Mouse (Mus musculus) kidney, embryonic 15.5 days (tissue): Measurements from ENCODE around the gene Ptprr. TPM values are rescaled to one million over a fixed set of nuclear protein-coding genes. Genes with fewer than 3 reads are reported as not detected.

Source experiments
- ATAC-seq: fragments of 200-750 bp; cut with Nextera tagmentation; replicated peaks from 2 replicates; pipeline ENCODE4 v1.8.0; 2017; ENCODE audit warnings: moderate TSS enrichment; ENCODE audit not compliant: low FRiP score
- H3K27ac ChIP-seq: fragments of 300-500 bp; sonication (generic); 2 replicates; pipeline ENCODE4 v1.5.1; 2015; ENCODE audit warnings: mild to moderate bottlenecking, inconsistent platforms
- H3K27me3 ChIP-seq: fragments of 300-500 bp; sonication (generic); 2 replicates; pipeline ENCODE4 v1.6.1; 2015; ENCODE audit warnings: inconsistent platforms
- H3K36me3 ChIP-seq: fragments of 300-500 bp; sonication (generic); 2 replicates; pipeline ENCODE4 v1.6.1; 2015; ENCODE audit warnings: inconsistent platforms
- H3K4me1 ChIP-seq: fragments of 300-500 bp; sonication (generic); 2 replicates; pipeline ENCODE4 v1.6.1; 2015; ENCODE audit warnings: inconsistent platforms
- H3K4me2 ChIP-seq: fragments of 300-500 bp; sonication (generic); 2 replicates; pipeline ENCODE4 v1.6.1; 2015; ENCODE audit warnings: moderate library complexity, mild to moderate bottlenecking, inconsistent platforms
- H3K4me3 ChIP-seq: fragments of 300-500 bp; sonication (generic); replicated peaks from 2 replicates; pipeline ENCODE4 v1.5.1; 2015; ENCODE audit warnings: mild to moderate bottlenecking, inconsistent platforms
- H3K9ac ChIP-seq: fragments of 300-500 bp; sonication (generic); 2 replicates; pipeline ENCODE4 v1.6.1; 2015; ENCODE audit warnings: mild to moderate bottlenecking, inconsistent platforms
- H3K9me3 ChIP-seq: fragments of 300-500 bp; sonication (generic); replicated peaks from 2 replicates; pipeline ENCODE4 v1.6.1; 2016; ENCODE audit warnings: inconsistent platforms
- whole genome bisulfite sequencing: fragments of 180-500 bp; shearing (Covaris S2); methylation state at CpG from one replicate; pipeline ENCODE4 v1.1.7; 2015; ENCODE audit warnings: mixed read lengths; 5-methylcytosine and 5-hydroxymethylcytosine counted together
- polyA plus RNA-seq: library from polyadenylated mRNA; unstranded; fragments of >200 nt; fragmentation: Nextera tagmentation; extraction: Ambion mirVana; gene quantifications from 2 replicates; pipeline ENCODE4 v1.2.1, GENCODE M21; 2015

The Ptprr gene
- polyA plus RNA-seq, 1 experiment from 2014 or later, result 1.5 TPM

DNA sequence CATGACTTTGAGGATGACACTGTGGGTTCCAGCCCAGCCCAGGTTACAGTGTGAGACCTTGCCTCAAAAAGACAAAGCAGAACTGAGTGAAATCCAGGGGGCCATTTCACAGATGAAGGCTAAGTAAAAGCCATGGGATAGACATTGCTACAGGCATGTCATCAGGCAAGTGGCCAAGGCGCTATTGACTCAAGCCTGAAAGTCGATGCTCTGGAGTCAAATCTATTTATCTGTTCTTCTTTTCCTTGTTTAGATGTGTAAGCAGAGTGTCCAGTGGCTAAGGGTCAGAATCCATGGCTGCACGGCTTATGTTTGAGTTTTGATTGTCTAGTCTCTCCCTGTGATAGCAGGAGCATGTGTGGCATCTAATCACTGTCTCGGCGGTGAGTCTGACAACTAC is 60.6 kb downstream of the Ptprr start:
- Histone ChIP-seq H3K9ac (no peak overlapping the region), H3K9me3 (no peaks in the 10 kb centered on the region), H3K4me3 (no peak overlapping the region), H3K4me1 (no peaks in the 10 kb centered on the region), H3K27me3 (no peaks in the 10 kb centered on the region), H3K36me3 (no peaks in the 10 kb centered on the region), H3K4me2 (no peak overlapping the region), H3K27ac (no peak overlapping the region)
- WGBS, result 79% methylated on average over 5 of the region's 5 CpGs
- no peak for ATAC-seq

DNA sequence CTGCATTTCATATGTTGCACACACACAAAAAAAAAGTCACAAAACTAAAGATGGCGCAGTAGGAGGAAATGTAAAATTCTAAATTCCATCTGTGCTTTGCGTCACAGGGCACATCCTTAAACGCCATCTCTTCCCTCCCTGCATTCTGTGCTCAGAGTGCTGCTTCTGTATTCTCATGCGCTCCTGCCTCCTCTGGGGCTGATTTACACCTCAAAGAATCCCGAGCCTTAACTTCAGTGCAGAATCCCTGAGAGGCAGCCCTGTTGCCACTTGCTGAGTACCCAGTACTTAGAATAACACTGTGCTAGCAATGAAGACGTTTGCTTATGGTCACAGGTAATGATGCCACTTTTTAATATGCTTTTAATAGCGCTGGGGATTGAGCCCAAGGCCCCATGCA is 61.4 kb downstream of the Ptprr start:
- Histone ChIP-seq H3K4me2 (no peak overlapping the region), H3K27ac (no peak overlapping the region), H3K4me3 (no peak overlapping the region), H3K4me1 (no peaks in the 10 kb centered on the region), H3K9me3 (no peaks in the 10 kb centered on the region), H3K27me3 (no peaks in the 10 kb centered on the region), H3K36me3 (no peaks in the 10 kb centered on the region), H3K9ac (no peak overlapping the region)
- WGBS, result 43% methylated on average over 7 of the region's 7 CpGs
- no peak for ATAC-seq

DNA sequence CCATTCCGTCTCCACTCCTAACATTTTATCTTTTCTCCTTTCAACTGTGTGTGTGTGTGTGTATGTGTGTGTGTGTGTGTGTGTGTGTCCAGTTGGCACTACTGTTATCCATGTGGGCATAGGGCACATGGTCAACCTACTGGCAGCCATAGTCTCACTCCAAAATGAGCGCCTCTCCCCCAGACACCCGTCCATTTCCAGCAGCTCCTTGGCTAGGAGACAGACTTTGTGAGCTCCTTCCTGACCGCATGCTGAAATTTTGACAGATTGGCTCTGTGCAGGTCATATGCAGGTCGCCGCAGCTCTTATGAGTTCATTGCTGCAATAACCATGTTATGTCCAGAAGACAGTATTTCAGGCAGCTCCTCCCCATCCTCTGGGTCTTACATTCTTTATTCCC is 62.8 kb downstream of the Ptprr start:
- Histone ChIP-seq H3K4me3 (no peak overlapping the region), H3K9me3 (no peaks in the 10 kb centered on the region), H3K4me2 (no peak overlapping the region), H3K27ac (no peak overlapping the region), H3K27me3 (no peaks in the 10 kb centered on the region), H3K36me3 (no peaks in the 10 kb centered on the region), H3K9ac (no peak overlapping the region), H3K4me1 (no peaks in the 10 kb centered on the region)
- WGBS, result 82% methylated on average over 6 of the region's 6 CpGs
- no peak for ATAC-seq

DNA sequence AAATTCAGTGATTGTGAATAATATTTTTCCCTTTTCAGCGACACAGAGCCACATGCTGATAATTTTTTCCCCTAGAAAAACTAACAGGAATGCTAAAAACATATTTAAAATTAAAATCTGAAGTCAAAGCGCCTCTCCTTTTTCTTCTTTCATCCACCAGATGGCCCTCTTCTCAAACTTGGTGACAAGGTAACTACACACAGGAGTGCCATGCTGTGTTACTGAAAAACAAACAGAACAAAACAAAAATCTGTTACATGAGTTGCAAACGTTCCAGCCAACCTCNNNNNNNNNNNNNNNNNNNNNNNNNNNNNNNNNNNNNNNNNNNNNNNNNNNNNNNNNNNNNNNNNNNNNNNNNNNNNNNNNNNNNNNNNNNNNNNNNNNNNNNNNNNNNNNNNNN is 66.0 kb downstream of the Ptprr start:
- H3K9me3 ChIP-seq, result no peaks in the 10 kb centered on the region
- ATAC-seq, result no peak
- no peaks in the 10 kb centered on the region for H3K27me3 ChIP-seq
- WGBS, result 28% methylated on average over 3 of the region's 3 CpGs
- no peak overlapping the region for H3K4me3 ChIP-seq
- H3K4me2 ChIP-seq, result no peak overlapping the region
- no peaks in the 10 kb centered on the region for H3K4me1 ChIP-seq
- H3K9ac ChIP-seq, result no peak overlapping the region
- H3K36me3 ChIP-seq, result no peaks in the 10 kb centered on the region
- no peak overlapping the region for H3K27ac ChIP-seq

DNA sequence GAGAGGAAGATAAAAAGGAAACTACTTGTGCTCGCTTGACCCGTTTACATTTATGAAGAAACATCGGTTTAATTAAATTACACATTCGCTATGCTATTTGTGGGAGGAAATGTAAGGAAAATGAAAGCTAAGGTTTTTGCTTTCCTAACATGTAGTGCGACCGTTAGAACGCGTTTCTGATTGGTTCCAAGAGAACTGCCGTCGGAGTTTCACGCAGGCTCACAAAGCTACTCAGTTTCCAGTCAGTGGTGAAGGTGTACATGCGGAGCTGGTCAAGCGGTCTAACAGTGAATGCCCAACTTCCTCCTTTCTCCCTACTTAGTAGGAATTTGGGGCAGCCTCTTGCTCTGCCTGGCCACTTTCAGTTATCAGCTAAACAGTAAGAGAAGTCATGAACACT is 78.5 kb downstream of the Ptprr start:
- no peak overlapping the region for H3K4me2 ChIP-seq
- WGBS, result 83% methylated on average over 13 of the region's 13 CpGs
- H3K36me3 ChIP-seq, result no peaks in the 10 kb centered on the region
- no peak overlapping the region for H3K9ac ChIP-seq
- no peaks in the 10 kb centered on the region for H3K9me3 ChIP-seq
- no peak overlapping the region for H3K27ac ChIP-seq
- H3K4me1 ChIP-seq, result no peaks in the 10 kb centered on the region
- ATAC-seq, result no peak
- no peaks in the 10 kb centered on the region for H3K27me3 ChIP-seq
- no peak overlapping the region for H3K4me3 ChIP-seq

DNA sequence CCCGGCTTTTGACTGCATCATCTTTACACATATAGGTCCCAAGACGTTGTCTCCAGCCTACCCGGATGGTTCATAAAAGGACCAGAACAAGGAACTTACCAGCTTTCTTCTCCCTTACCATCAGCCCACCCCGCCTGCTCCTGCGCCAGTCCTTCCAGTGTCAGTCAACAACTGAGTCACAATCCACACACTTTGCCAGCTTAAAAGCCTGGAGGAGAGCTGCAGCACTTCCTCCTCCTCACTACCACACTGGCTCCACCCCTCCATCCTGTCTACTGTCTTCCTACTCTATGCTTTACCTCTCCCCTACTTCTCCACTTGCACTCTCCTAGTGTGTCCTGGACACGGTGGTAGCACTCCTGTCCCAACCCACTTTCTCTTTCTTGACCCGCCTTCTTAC is 80.5 kb downstream of the Ptprr start:
- 94% methylated on average over 7 of the region's 7 CpGs for WGBS
- H3K9ac ChIP-seq, result no peak overlapping the region
- H3K36me3 ChIP-seq, result no peaks in the 10 kb centered on the region
- no peaks in the 10 kb centered on the region for H3K27me3 ChIP-seq
- H3K4me3 ChIP-seq, result no peak overlapping the region
- no peak for ATAC-seq
- H3K27ac ChIP-seq, result no peak overlapping the region
- no peaks in the 10 kb centered on the region for H3K4me1 ChIP-seq
- H3K4me2 ChIP-seq, result no peak overlapping the region
- no peaks in the 10 kb centered on the region for H3K9me3 ChIP-seq

DNA sequence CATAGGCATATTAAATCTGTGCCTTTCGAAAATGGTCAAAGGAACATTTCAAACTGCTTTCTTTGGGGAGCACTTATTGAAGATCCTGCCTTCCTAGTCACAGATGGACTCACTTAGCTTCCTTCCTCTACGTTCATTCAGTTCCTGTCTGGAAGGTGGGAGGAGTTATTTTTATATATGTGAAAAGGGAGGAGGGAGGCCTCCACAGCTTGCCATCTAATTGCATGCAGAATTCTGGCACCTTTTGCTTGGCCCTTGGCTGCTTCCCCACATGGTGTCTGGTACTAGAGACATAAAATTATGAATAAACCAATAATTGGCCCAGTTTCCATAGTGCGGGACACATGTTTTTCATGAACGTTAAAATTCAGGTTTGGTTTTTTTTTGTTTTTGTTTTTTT is 90.2 kb downstream of the Ptprr start:
- Histone ChIP-seq H3K27ac (no peak overlapping the region), H3K27me3 (no peaks in the 10 kb centered on the region), H3K4me2 (no peak overlapping the region), H3K4me3 (no peak overlapping the region), H3K36me3 (no peaks in the 10 kb centered on the region), H3K9me3 (no peaks in the 10 kb centered on the region), H3K9ac (no peak overlapping the region), H3K4me1 (no peaks in the 10 kb centered on the region)
- WGBS, result 60% methylated on average over 4 of the region's 4 CpGs
- ATAC-seq, result no peak

DNA sequence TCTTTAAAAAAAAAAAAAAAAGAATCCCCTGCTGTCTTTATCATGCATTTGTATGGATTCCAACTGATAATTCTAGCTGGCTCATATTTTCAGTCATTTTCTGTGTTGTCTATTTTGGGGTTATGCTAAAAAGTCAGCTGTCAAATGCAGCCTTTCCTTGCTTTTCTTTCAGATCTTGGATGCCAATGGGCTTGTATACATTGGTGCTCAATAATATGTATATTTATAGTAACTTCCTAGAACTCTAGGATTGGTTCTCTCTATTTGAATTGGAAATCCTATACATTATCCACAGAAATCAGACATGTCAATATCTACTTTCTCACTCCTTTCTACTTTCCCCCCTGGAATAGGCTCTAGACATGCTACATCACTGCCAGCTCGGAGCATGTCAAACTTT is 90.7 kb downstream of the Ptprr start:
- 86% methylated on average over 1 of the region's 1 CpGs for WGBS
- ATAC-seq, result no peak
- no peaks in the 10 kb centered on the region for H3K9me3 ChIP-seq

DNA sequence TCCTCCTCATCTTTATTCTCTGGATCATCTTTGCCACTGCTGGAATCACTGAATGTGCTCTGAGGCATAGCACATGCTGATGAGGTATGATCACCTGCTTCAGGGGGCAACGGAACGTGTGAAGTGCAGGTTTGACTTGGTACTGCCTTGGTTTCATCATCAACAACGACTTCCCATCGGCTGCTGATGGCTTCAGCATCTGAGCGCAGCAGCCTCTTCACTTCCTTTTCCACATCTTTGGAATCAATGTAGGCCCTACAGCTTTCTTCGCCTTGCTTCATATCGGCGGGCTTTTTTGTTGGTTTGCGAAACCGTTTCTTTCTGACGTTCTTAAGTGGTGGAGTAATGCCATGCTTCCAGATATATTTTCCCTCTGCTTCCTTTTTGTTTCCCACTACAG is 94.9 kb downstream of the Ptprr start:
- no peak overlapping the region for H3K4me3 ChIP-seq
- WGBS, result 96% methylated on average over 11 of the region's 11 CpGs
- H3K36me3 ChIP-seq, result no peaks in the 10 kb centered on the region
- no peaks in the 10 kb centered on the region for H3K27me3 ChIP-seq
- no peak for ATAC-seq
- H3K27ac ChIP-seq, result no peak overlapping the region
- H3K4me1 ChIP-seq, result no peaks in the 10 kb centered on the region
- H3K9ac ChIP-seq, result no peak overlapping the region
- H3K4me2 ChIP-seq, result no peak overlapping the region
- no peaks in the 10 kb centered on the region for H3K9me3 ChIP-seq

More for the DNA sequence above, 90.7 kb downstream of the Ptprr start:
- Histone ChIP-seq H3K4me1 (no peaks in the 10 kb centered on the region), H3K4me2 (no peak overlapping the region), H3K36me3 (no peaks in the 10 kb centered on the region), H3K27ac (no peak overlapping the region), H3K4me3 (no peak overlapping the region), H3K27me3 (no peaks in the 10 kb centered on the region), H3K9ac (no peak overlapping the region)

DNA sequence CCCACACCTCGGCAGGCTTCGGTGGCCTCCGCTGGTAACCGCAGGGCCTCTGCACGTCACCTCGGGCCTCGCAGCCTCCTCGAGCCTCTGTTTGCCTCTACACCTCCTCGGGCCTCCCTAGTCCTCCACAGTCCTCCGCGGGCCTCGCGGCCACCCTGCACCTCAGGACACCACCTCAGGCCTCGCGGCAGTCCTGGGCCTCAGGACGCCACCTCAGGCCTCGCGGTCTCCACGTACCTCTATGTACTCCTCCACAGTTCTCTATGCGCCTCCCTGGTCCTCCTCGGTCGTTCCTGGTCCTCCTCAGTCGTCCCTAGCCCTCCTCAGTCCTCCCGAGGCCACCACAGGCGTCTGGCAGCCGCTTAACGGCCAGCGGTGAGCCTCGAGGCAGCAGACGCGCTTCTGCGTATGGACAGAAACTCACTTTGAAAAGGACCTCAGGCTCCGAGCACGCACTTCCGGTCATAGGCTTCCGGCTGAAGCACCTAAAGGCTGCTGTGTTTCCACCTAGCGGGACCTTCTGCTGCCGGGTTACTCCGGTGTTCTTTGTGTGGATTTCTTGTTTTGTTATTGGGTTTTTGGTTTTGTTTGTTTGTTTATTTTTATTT is 96.0 kb downstream of the Ptprr start, which contains the start of gene 4933416C03Rik:
TSS of gene 4933416C03Rik (minus strand) at position 51 of the 608 bp plus-strand sequence.
- 95% methylated on average over 39 of the region's 39 CpGs for WGBS
- no peak for ATAC-seq

DNA sequence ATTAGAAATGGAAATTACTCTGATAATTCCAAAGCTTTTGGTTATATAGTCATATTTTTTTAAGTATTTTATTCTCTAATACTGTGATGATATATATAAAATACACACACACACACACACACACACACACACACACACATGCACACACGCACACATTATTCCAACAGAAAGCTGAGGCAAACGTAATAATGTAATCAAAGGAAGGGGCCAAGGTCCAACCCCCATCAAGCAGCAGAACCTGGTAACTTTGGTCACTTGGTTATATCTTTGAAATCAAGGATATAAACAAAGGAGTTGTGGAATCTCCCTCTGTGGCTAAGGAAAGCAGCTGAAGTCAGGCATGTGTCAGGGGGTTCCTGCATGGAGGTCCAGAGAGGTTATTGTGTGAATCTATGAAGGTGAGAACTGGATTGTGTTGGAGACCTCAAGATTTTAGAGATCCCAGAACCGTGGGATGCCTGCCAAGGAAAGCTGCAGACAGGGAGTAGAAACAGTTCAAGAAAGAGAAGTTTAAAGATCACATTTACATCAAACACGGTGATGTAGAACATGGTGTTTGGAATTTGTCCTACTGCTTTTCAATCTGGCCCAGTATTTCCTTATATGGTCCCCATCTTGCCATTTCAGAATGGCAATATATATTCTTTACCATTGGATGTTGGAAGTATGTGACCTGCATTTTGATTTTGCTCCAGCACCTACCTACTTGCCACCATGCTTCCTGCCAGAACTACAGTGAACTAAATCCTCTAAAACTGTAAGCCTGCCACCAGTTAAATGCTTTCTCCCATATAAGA is 98.1 kb downstream of the Ptprr start:
- WGBS, result 70% methylated on average over 4 of the region's 4 CpGs
- Histone ChIP-seq H3K4me2 (no peak overlapping the region), H3K27ac (no peak overlapping the region), H3K4me3 (no peak overlapping the region), H3K27me3 (no peaks in the 10 kb centered on the region), H3K9ac (no peak overlapping the region), H3K4me1 (no peaks in the 10 kb centered on the region), H3K36me3 (no peaks in the 10 kb centered on the region), H3K9me3 (no peaks in the 10 kb centered on the region)
- no peak for ATAC-seq

More for the DNA sequence above, 96.0 kb downstream of the Ptprr start, which contains the start of gene 4933416C03Rik:
- Histone ChIP-seq H3K4me2 (no peak within 1 kb of the TSS), H3K4me3 (no peak within 1 kb of the TSS), H3K4me1 (no peaks in the 10 kb centered on the region), H3K27me3 (no peaks in the 10 kb centered on the region), H3K9me3 (no peaks in the 10 kb centered on the region), H3K27ac (no peak within 1 kb of the TSS), H3K36me3 (no peaks in the 10 kb centered on the region), H3K9ac (no peak within 1 kb of the TSS)

DNA sequence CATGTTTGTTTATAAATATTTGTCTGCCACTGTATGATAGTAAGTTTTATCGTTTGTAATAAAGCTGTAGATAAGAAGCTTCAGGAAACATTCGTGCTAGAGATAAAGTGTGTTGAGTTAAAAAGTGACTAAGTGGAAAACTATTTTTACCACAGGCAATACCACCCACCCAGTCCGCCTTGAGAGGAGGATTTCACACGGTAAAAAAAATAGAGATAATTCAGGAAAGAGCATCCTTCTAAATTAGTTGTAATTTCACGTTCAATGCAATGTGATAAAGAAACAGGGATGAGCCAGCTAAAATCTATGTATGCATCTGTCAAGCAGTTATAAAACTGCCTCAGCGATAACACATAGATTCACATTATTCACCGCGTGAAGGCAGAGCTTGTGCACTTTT is 99.0 kb downstream of the Ptprr start:
- H3K4me2 ChIP-seq, result no peak overlapping the region
- no peaks in the 10 kb centered on the region for H3K4me1 ChIP-seq
- no peaks in the 10 kb centered on the region for H3K36me3 ChIP-seq
- no peaks in the 10 kb centered on the region for H3K9me3 ChIP-seq
- H3K9ac ChIP-seq, result no peak overlapping the region
- WGBS, result 76% methylated on average over 8 of the region's 8 CpGs
- no peak overlapping the region for H3K4me3 ChIP-seq
- no peak for ATAC-seq
- no peaks in the 10 kb centered on the region for H3K27me3 ChIP-seq
- no peak overlapping the region for H3K27ac ChIP-seq
